Mouse (Mus musculus) bone marrow macrophage, adult 2 months (primary cell): ENCODE measurements around the gene Pxn. TPM values are rescaled to one million over a fixed set of nuclear protein-coding genes. Genes with fewer than 3 reads are reported as not detected.

Experiments
- H3K27ac ChIP-seq: 2 replicates; pipeline ENCODE4 v1.5.1; 2012; ENCODE audit warnings: low read depth, low read length; ENCODE audit not compliant: insufficient read depth
- H3K4me1 ChIP-seq: 2 replicates; pipeline ENCODE4 v1.6.1; 2012; ENCODE audit warnings: low read length; ENCODE audit not compliant: control insufficient read depth, insufficient read depth
- H3K4me3 ChIP-seq: 2 replicates; pipeline ENCODE4 v1.5.1; 2012; ENCODE audit warnings: mild to moderate bottlenecking, low read length, moderate library complexity; ENCODE audit not compliant: insufficient read depth
- CTCF ChIP-seq: IDR thresholded peaks from 2 replicates; pipeline ENCODE4 v1.5.1; 2012; ENCODE audit warnings: low read depth, mild to moderate bottlenecking, low read length, moderate library complexity
- POLR2A ChIP-seq: IDR thresholded peaks from 2 replicates; pipeline ENCODE4 v1.6.1; 2012; ENCODE audit warnings: mild to moderate bottlenecking, low read depth, low read length, borderline replicate concordance
- polyA plus RNA-seq: library from polyadenylated mRNA; stranded (reverse); fragments of >200 nt; gene quantifications from 2 replicates; pipeline ENCODE4 v1.2.4, GENCODE M21; 2012; ENCODE audit not compliant: missing spikeins, insufficient read depth, insufficient read length

Gene Pxn
- polyA plus RNA-seq, 1 experiment: 121 TPM

- no peak for TF ChIP-seq POLR2A
- TF ChIP-seq CTCF: no peak
- H3K4me3 ChIP-seq: no peak overlapping the region
- 0 out of 2 replicates have a peak, but pooled peaks cover 2% of the 10 kb centered on the region for H3K4me1 ChIP-seq
- H3K27ac ChIP-seq: no peak overlapping the region
Observed at GRCm38 (mm10) chr5:115475337-115476106, 31.0 kb upstream of the Pxn start.

- Histone ChIP-seq H3K4me3 (no peak overlapping the region), H3K27ac (no peak overlapping the region), H3K4me1 (0 out of 2 replicates have a peak, but pooled peaks cover 2% of the 10 kb centered on the region)
- TF ChIP-seq CTCF (no peak), POLR2A (no peak)
Observed at GRCm38 (mm10) chr5:115476107-115476727, 30.3 kb upstream of the Pxn start.

GRCm38 (mm10) chr5:115479561-115479960 is 26.9 kb upstream of the Pxn start:
- TF ChIP-seq POLR2A: no peak
- no peak for TF ChIP-seq CTCF
- H3K27ac ChIP-seq: no peak overlapping the region

GRCm38 (mm10) chr5:115480101-115480500 is 26.4 kb upstream of the Pxn start:
- Histone ChIP-seq H3K4me3 (no peak overlapping the region), H3K4me1 (peaks cover 3% of the 10 kb centered on the region; the same call in 1 of the 2 replicates), H3K27ac (no peak overlapping the region)
- TF ChIP-seq CTCF: no peak
- TF ChIP-seq POLR2A: no peak

More at GRCm38 (mm10) chr5:115479561-115479960, 26.9 kb upstream of the Pxn start:
- Histone ChIP-seq H3K4me3 (no peak overlapping the region), H3K4me1 (no peaks in the 10 kb centered on the region)

GRCm38 (mm10) chr5:115482390-115483265 is 23.8 kb upstream of the Pxn start:
- H3K4me1 ChIP-seq: peaks cover 4% of the 10 kb centered on the region; the same call in 1 of the 2 replicates
- no peak overlapping the region for H3K27ac ChIP-seq
- TF ChIP-seq CTCF: no peak
- no peak for TF ChIP-seq POLR2A
- no peak overlapping the region for H3K4me3 ChIP-seq

GRCm38 (mm10) chr5:115483385-115483784 is 23.1 kb upstream of the Pxn start:
- Histone ChIP-seq H3K4me3 (no peak overlapping the region), H3K27ac (no peak overlapping the region), H3K4me1 (peaks cover 8% of the 10 kb centered on the region)
- no peak for TF ChIP-seq CTCF
- no peak for TF ChIP-seq POLR2A

- peaks cover 12% of the 10 kb centered on the region for H3K4me1 ChIP-seq
- peak within 1 kb of the TSS; percentile 68 for H3K27ac ChIP-seq
- TF ChIP-seq POLR2A (no peak), CTCF (no peak)
- peak within 1 kb of the TSS; percentile 65 for H3K4me3 ChIP-seq
Observed at GRCm38 (mm10) chr5:115483947-115484920, 22.2 kb upstream of the Pxn start, which contains the start of gene Sirt4. Sirt4 (minus strand) TSS chr5:115484725.

- H3K4me1 ChIP-seq: peaks cover 12% of the 10 kb centered on the region
- H3K27ac ChIP-seq: peak overlapping the region; percentile 68
- peak overlapping the region; percentile 65 for H3K4me3 ChIP-seq
- no peak for TF ChIP-seq CTCF
- no peak for TF ChIP-seq POLR2A
Observed at GRCm38 (mm10) chr5:115484996-115485395, 21.5 kb upstream of the Pxn start.
